Mouse (Mus musculus) intestine, postnatal 0 days (tissue): ENCODE measurements at regions not wholly inside any gene's neighbourhood (a gene's known extent, or its start where the extent isn't known, plus 50 kb on each side); places are given as distances from the start of the nearest gene placed in this dataset.

ENCODE experiments used
- ATAC-seq: fragments of 200-750 bp; cut with Nextera tagmentation; 2 replicates; pipeline ENCODE4 v1.8.0; 2017; ENCODE audit warnings: mild to moderate bottlenecking, moderate TSS enrichment, moderate library complexity
- H3K27ac ChIP-seq: fragments of 300-500 bp; sonication (generic); 2 replicates; pipeline ENCODE4 v1.5.1; 2014; ENCODE audit warnings: mild to moderate bottlenecking, low read depth, low read length, moderate library complexity
- H3K27me3 ChIP-seq: fragments of 300-500 bp; sonication (generic); replicated peaks from 2 replicates; pipeline ENCODE4 v1.6.1; 2014; ENCODE audit warnings: low read length, mixed read lengths; ENCODE audit not compliant: control insufficient read depth, insufficient read depth
- H3K36me3 ChIP-seq: fragments of 300-500 bp; sonication (generic); 2 replicates; pipeline ENCODE4 v1.6.1; 2014; ENCODE audit warnings: mild to moderate bottlenecking, moderate library complexity; ENCODE audit not compliant: control insufficient read depth, insufficient read depth
- H3K4me1 ChIP-seq: fragments of 300-500 bp; sonication (generic); replicated peaks from 2 replicates; pipeline ENCODE4 v1.6.1; 2014; ENCODE audit warnings: antibody characterized with exemption, low read length, mixed read lengths; ENCODE audit not compliant: control insufficient read depth, insufficient read depth
- H3K4me2 ChIP-seq: fragments of 300-500 bp; sonication (generic); replicated peaks from 2 replicates; pipeline ENCODE4 v1.6.1; 2014; ENCODE audit warnings: low read depth, mild to moderate bottlenecking, moderate library complexity
- H3K4me3 ChIP-seq: fragments of 300-500 bp; sonication (generic); 2 replicates; pipeline ENCODE4 v1.5.1; 2014; ENCODE audit warnings: low read depth, low read length
- H3K9ac ChIP-seq: fragments of 300-500 bp; sonication (generic); 2 replicates; pipeline ENCODE4 v1.6.1; 2014; ENCODE audit warnings: mild to moderate bottlenecking, low read depth, low read length
- H3K9me3 ChIP-seq: fragments of 300-500 bp; sonication (generic); 2 replicates; pipeline ENCODE4 v1.6.1; 2016; ENCODE audit warnings: mixed run types; ENCODE audit not compliant: control insufficient read depth
- CTCF ChIP-seq: sonication (generic); IDR thresholded peaks from 2 replicates; pipeline ENCODE4 v1.5.1; 2016; ENCODE audit warnings: low read depth, mild to moderate bottlenecking, control low read depth, antibody characterized with exemption, moderate library complexity
- WGBS: fragments of 180-500 bp; shearing (Covaris S2); extraction: QIAGEN DNeasy Blood & Tissue Kit; methylation state at CpG from one replicate; pipeline ENCODE4 v1.1.7; 2014; 5-methylcytosine and 5-hydroxymethylcytosine counted together

DNA sequence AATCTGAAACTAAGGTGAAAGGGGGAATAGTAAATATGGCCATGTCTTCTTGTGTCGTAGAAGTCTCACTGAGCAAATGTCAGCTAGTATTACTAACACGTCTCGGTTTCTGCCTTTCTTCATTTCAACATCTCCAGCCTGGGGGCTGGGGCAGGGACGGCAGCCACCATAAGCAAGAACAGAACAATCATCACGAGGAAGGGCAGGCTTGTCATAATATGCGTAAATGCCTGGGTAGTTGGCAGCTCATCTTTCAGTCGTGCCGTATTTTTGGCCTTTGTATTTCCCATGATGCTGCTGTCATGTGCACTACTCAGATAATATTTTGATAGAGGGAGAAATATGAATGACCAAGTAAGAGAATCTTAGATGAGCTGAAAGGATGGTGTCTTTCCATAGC lies 120.5 kb upstream of the Hand2 start:
- no peak for ATAC-seq

DNA sequence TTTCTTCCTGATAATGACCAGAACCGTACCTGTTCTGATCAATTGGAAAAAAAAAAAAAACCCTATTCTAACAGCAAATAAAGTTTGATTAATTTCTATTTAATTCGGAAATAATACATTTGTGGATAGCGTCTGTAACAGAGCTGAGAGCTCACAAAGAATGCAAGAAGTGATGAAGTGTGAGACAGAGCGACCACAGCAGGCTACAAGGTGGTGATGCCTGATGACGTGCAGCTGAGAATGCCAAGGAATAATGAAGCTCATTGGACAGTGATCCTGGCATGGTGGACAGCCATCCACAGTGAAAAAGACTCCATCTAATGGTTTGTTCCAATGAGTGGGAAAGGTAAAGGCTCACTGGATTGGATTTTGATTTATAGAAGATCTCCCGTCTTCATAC lies 111.2 kb upstream of the Hand2 start:
- no peak overlapping the region for H3K27ac ChIP-seq
- H3K27me3 ChIP-seq = no peaks in the 10 kb centered on the region
- no peak overlapping the region for H3K9ac ChIP-seq
- 88% methylated on average over 6 of the region's 6 CpGs for WGBS
- no peaks in the 10 kb centered on the region for H3K4me1 ChIP-seq
- no peaks in the 10 kb centered on the region for H3K9me3 ChIP-seq
- no peaks in the 10 kb centered on the region for H3K36me3 ChIP-seq
- H3K4me3 ChIP-seq = no peak overlapping the region
- ATAC-seq = no peak
- H3K4me2 ChIP-seq = no peak overlapping the region
- TF ChIP-seq CTCF = no peak

More for the DNA sequence above, 120.5 kb upstream of the Hand2 start:
- WGBS = 84% methylated on average over 8 of the region's 8 CpGs
- Histone ChIP-seq H3K27ac (no peak overlapping the region), H3K4me3 (no peak overlapping the region), H3K4me2 (no peak overlapping the region), H3K4me1 (no peaks in the 10 kb centered on the region), H3K36me3 (no peaks in the 10 kb centered on the region), H3K9ac (no peak overlapping the region), H3K27me3 (no peaks in the 10 kb centered on the region), H3K9me3 (no peaks in the 10 kb centered on the region)
- TF ChIP-seq CTCF = no peak

DNA sequence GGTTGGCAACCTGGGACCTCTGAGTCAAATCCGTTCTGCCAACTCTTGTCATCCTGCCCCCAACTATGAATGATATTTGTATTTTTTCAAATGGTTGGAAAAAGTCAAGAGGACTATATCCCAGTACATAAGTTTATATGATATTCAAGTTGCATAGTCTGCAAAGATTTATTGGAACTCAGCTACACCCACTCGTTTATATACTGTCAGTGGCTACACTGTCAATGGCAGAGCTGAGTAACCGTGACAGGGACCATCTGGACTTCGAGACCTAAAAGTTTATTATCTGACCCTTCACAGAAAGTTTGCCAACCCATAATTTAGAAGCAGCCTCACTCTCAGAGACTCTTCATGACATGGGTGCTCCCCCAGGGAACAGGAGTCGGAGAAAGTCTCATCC lies 107.7 kb upstream of the Hand2 start:
- Histone ChIP-seq H3K4me1 (no peaks in the 10 kb centered on the region), H3K27me3 (no peaks in the 10 kb centered on the region), H3K9ac (no peak overlapping the region), H3K4me2 (no peak overlapping the region), H3K4me3 (no peak overlapping the region), H3K27ac (no peak overlapping the region), H3K36me3 (no peaks in the 10 kb centered on the region), H3K9me3 (no peaks in the 10 kb centered on the region)
- ATAC-seq = no peak
- TF ChIP-seq CTCF = no peak
- WGBS = 61% methylated on average over 5 of the region's 5 CpGs

GRCm38 (mm10) chr8:57213982-57214930 lies 106.5 kb upstream of the Hand2 start:
- WGBS = 56% methylated on average over 31 of the region's 31 CpGs
- TF ChIP-seq CTCF = no peak
- Histone ChIP-seq H3K4me3 (no peak overlapping the region), H3K9me3 (no peaks in the 10 kb centered on the region), H3K36me3 (no peaks in the 10 kb centered on the region), H3K9ac (no peak overlapping the region), H3K27me3 (no peaks in the 10 kb centered on the region), H3K4me2 (peak overlapping the region; percentile 41), H3K4me1 (no peaks in the 10 kb centered on the region), H3K27ac (no peak overlapping the region)
- ATAC-seq = no peak

DNA sequence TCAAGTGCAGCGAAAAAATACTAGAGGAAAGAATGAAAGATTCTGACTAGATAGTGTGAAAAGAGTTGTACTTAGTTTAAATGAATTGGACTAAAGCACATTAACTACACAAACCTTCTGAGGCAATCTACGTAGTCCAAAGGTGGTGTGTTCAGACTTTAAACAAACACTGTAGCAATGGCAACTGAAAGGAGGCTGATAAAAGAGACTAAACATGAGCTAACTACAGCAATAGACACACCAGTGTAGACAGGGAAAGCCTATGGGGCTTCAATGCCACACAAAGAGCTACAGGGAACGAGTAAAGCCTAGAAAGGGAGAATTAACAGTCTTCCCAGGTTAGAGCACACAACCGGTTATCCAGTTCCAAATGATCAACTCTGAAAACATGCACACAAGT lies 90.2 kb upstream of the Hand2 start:
- no peak for ATAC-seq
- 50% methylated on average over 4 of the region's 4 CpGs for WGBS
- Histone ChIP-seq H3K4me3 (no peak overlapping the region), H3K9ac (no peak overlapping the region), H3K27me3 (no peaks in the 10 kb centered on the region), H3K36me3 (no peaks in the 10 kb centered on the region), H3K4me2 (no peak overlapping the region), H3K9me3 (no peaks in the 10 kb centered on the region), H3K4me1 (no peaks in the 10 kb centered on the region), H3K27ac (no peak overlapping the region)
- TF ChIP-seq CTCF = no peak

DNA sequence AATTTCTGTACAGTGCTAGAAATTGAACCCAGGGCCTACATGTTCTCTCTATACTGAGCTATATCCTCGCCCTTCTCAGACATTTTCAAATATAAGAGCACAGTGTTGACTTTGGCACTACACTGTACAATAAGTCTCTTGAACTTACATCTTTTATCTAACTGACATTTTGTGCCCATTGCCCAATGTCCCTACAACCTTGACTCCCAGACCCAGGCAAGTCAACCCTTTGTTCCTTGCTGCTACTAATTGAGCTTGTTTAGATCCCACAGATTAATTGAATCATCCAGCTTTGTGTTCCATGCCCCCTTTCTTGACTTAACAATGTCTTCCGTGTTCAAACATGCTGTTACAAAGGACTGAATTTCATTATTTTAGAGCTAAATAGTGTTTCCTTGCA lies 78.5 kb upstream of the Hand2 start:
- H3K4me3 ChIP-seq = no peak overlapping the region
- 84% methylated on average over 2 of the region's 2 CpGs for WGBS
- no peak overlapping the region for H3K9ac ChIP-seq
- H3K27me3 ChIP-seq = no peaks in the 10 kb centered on the region
- no peak overlapping the region for H3K4me2 ChIP-seq
- no peaks in the 10 kb centered on the region for H3K4me1 ChIP-seq
- H3K36me3 ChIP-seq = no peaks in the 10 kb centered on the region
- no peaks in the 10 kb centered on the region for H3K9me3 ChIP-seq
- no peak for TF ChIP-seq CTCF
- no peak for ATAC-seq
- H3K27ac ChIP-seq = no peak overlapping the region
